Mouse (Mus musculus) Patski (cell line): Measurements from ENCODE around the gene Tmem59l. TPM values are rescaled to one million over a fixed set of nuclear protein-coding genes. Genes with fewer than 3 reads are reported as not detected.

Experiments
- ATAC-seq: fragments of 100-300 bp; one replicate; pipeline ENCODE4 v1.8.0; 2021
- CTCF ChIA-PET: fragments of 350-600 bp; sonication (Branson Sonifier 250); formaldehyde crosslinking; loops from one replicate; lab custom pipeline; 2022; ENCODE audit warnings: inconsistent platforms; lab: Charles Lee
- POLR2A ChIA-PET: fragments of 350-600 bp; sonication (Branson Sonifier 250); formaldehyde crosslinking; loops from one replicate; lab custom pipeline; 2022; ENCODE audit warnings: antibody characterized with exemption, inconsistent platforms; lab: Charles Lee
- DNase-seq: peaks from one replicate; pipeline ENCODE4 v3.0.0-alpha.2; 2011; ENCODE audit warnings: low read depth, low spot score
- H3K27me3 ChIP-seq: fragments of 371-371 bp; one replicate; pipeline ENCODE4 v1.5.1; 2021
- CTCF ChIP-seq: fragments of 100-300 bp; IDR thresholded peaks from one replicate; pipeline ENCODE4 v1.5.1; 2021
- in situ Hi-C: fragments of 300-500 bp; cut with MboI; formaldehyde crosslinking; loops from 3 replicates; pipeline ENCODE4 v1.11.1; 2018; ENCODE audit warnings: low pct_unique_long_range_greater_than_20kb, mixed read lengths
- polyA plus RNA-seq: library from polyadenylated mRNA; unstranded; gene quantifications from one replicate; pipeline ENCODE4 v1.2.3, GENCODE M21; 2021

Gene Tmem59l
- polyA plus RNA-seq, 1 experiment from 2014 or later = 0.09 TPM

DNA sequence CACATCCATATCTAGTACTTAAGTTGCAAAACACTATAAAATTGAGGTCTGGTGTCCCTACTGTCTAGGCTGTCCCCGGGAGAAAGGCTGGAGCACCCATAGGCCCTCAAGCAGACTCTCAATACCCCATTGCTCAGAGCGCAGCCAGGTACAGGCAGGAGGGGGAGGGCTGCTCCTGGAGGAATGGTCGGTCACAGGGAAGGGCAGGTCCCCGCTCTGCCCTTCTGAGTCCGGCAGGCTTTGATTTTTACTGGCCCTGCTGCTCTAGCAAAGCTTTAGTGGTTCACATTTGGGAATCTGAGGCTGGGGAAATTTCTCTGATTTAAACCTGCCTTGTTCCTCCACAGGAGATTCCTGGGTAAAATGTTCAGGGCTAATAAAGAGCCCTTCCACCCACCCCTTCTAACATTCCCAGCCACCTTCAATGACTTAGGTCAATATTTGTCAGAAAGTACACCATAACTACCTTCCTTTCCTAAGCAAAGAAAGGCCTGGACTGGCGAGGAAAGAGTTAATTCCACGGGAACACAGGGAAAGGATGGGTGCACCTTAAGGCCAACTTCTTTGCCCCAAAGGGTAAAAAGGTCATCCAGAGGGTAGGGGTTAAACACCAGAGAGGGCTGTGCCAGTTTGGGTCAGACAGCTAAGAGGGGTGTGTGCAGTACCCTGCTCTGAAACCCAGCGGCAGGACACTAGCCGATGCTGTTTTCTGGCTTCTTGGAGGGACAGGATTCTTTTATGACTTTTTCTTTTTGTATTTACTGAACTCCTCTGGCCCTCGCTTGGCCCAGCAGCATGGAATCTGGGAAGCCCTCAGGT lies 3.1 kb upstream of the Tmem59l start:
- TF ChIP-seq CTCF = no peak
- ChIA-PET CTCF (no interaction called here), POLR2A (no interaction called here)
- DNase-seq (no peak), ATAC-seq (no peak)
- H3K27me3 ChIP-seq = no peaks in the 10 kb centered on the region
- in situ Hi-C loops = no loop called here

- DNase-seq (no peak), ATAC-seq (no peak)
- no peaks in the 10 kb centered on the region for H3K27me3 ChIP-seq
- no peak for TF ChIP-seq CTCF
- ChIA-PET CTCF (no interaction called here), POLR2A (no interaction called here)
- in situ Hi-C loops = no loop called here
Measured at GRCm38 (mm10) chr8:70489576-70489975, 2.4 kb upstream of the Tmem59l start.

DNA sequence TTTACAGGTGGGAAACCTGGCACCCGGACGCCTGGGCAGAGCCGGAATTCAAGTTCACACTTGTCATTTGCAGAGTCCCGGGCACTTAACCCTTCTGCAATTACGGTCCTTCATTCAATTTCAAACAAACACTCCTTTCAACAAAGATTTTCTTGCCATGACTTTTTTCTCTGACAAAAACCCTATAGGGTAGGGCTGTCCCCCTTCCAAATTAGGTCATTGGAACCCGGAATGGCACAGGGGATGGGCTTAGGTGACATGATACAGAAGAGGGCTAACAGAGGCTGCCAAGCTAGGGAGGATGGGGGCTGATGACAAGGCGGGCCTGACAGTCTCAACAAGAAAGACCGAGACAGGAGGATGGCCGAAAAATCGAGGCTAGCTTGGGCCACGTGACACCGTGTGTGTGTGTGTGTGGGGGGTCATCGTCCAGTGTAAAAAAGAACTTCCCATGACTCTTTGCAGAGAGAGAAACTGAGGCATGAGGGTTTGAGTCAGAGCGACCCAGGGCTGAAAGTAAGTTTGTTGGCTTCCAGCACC lies 1.8 kb upstream of the Tmem59l start:
- in situ Hi-C loops = no loop called here
- CTCF ChIA-PET = no interaction called here
- H3K27me3 ChIP-seq = no peaks in the 10 kb centered on the region
- no peak for DNase-seq
- ATAC-seq = no peak
- no peak for TF ChIP-seq CTCF
- POLR2A ChIA-PET = no interaction called here

- ATAC-seq (no peak), DNase-seq (no peak)
- no peak for TF ChIP-seq CTCF
- H3K27me3 ChIP-seq = no peaks in the 10 kb centered on the region
- ChIA-PET POLR2A (no interaction called here), CTCF (no interaction called here)
- in situ Hi-C loops = no loop called here
Measured at GRCm38 (mm10) chr8:70487993-70488796, 1.0 kb upstream of the Tmem59l start.

DNA sequence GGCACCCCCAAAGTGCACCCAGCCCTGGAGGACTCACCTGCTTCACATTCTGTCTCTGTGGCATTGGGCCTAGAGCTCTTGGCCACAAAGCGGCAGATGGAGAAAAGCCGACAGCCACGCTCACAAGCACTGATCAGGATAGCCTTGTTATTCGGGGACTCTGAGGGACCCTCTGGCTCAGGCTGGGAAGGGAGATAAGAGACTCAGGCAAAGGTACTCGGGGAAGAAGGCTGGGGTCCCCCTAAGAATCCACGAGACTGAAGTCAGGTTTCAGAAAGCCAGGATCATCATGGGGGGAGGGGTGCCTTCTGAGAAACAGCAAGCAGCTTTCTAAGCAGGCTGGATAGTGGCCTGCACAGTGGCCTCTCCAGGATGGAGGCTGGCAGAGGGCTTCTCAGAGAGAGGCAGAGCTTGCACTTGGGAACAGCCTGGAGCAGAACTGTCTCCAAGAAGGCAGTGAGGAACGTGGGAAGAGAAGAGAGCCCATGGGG lies 922 bp downstream of the Tmem59l start:
- in situ Hi-C loops = no loop called here
- CTCF ChIA-PET = no interaction called here
- peaks cover 3% of the 10 kb centered on the region for H3K27me3 ChIP-seq
- TF ChIP-seq CTCF = no peak
- ATAC-seq = no peak
- POLR2A ChIA-PET = no interaction called here
- no peak for DNase-seq

- ATAC-seq (no peak), DNase-seq (no peak)
- peaks cover 3% of the 10 kb centered on the region for H3K27me3 ChIP-seq
- in situ Hi-C loops = no loop called here
- POLR2A ChIA-PET = no interaction called here
- CTCF ChIA-PET = no interaction called here
- TF ChIP-seq CTCF = no peak
Measured at GRCm38 (mm10) chr8:70482943-70483342, 4.2 kb downstream of the Tmem59l start.

- TF ChIP-seq CTCF = no peak
- H3K27me3 ChIP-seq = peaks cover 3% of the 10 kb centered on the region
- CTCF ChIA-PET = no interaction called here
- in situ Hi-C loops = no loop called here
- DNase-seq (no peak), ATAC-seq (no peak)
- POLR2A ChIA-PET = no interaction called here
Measured at GRCm38 (mm10) chr8:70481908-70482307, 5.2 kb downstream of the Tmem59l start.

DNA sequence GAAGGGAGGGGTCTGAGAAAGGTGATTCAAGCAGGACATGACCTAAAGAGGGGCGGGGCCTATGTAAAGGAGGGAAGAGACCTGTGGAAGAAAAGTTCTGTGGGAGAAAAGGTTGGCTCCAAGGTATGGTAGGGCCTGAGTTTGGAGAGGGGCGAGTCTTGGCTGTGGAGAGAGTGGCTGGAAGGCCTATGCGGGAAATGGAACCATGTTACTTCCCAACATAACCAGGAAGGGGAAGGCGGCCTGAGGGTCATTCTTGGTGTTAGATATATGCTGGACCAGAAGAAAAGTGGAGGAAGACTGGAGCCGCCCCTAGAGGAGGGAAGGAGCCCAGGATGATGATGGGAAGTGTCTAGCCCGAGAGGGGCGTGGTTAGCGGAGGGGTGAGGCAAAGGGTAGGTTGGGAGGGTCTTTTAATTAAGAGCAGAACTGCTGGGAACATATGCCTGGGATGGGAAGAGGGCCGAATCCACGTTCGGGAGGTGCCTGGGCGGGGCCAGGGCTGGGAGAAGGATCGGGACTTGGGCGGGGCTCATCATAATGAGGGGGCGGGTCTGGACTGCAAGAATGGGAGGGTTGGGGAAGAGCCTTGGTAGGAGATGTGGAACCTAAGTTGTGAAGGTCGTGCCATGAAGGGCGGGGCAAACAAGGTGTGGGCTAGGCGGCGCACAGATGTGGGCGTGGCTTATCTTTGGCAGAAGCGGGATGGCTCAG lies 9.7 kb downstream of the Tmem59l start:
- peaks cover 3% of the 10 kb centered on the region for H3K27me3 ChIP-seq
- POLR2A ChIA-PET = no interaction called here
- DNase-seq (no peak), ATAC-seq (peak; percentile 29)
- TF ChIP-seq CTCF = no peak
- in situ Hi-C loops = no loop called here
- CTCF ChIA-PET = interaction anchor here (2.8 kb wide), 1 partner anchor 27 kb away, joined by 10 read pairs; no protein-coding TSS in a partner anchor

DNA sequence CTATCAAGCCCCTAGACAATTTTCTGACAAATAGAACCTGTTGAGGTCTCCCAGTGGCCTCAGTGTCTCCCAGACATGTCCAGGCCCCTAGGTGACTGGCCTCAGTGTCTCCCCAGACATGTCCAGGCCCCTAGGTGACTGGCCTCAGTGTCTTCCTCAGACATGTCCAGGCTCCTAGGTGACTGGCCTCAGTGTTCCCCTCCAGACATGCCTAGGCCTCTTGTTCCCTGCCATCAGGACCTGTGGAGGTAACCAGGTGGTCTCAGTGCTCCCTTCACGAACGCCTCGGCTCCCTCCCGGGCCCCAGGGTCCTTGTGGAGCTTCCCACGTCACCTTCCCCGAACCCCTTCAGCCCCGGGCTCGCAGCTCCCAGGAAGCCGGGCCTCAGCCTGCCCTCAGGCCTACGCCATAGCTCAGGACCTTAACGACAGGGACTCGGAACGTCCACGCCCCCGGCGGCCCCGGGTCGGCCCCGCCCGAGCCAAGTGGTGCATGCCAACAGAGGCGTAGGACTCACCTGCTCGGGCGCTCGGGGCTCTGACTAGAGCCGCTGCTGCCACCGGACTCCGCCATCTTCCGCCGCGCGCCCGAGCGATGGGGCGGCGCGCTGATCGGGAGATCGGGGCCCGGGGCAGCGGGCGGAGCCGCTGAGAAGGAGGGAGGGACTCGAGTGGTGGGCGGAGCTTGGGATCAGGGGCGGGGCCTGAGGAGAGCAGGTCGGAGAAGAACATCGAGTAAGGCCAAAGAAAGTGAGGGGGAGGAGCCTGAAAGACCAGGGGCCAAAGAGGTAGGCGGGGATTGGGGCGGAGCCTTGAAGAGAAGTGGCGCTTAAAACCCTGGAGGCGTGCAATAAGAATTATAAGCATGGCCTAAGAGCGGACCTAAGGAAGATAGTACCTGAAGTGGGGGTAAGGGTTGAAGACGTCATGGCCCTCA lies 10.6 kb downstream of the Tmem59l start, which contains the start of gene Klhl26:
Gene Klhl26 (minus strand): TSS at position 636 of the 936 bp plus-strand sequence.
- in situ Hi-C loops = no loop called here
- ATAC-seq = peak; percentile 90
- peak; percentile 83 for DNase-seq
- TF ChIP-seq CTCF = no peak
- ChIA-PET CTCF (no interaction called here), POLR2A (no interaction called here)
- no peaks in the 10 kb centered on the region for H3K27me3 ChIP-seq
